Mouse (Mus musculus): ENCODE data around the gene Cxadr.

DNA sequence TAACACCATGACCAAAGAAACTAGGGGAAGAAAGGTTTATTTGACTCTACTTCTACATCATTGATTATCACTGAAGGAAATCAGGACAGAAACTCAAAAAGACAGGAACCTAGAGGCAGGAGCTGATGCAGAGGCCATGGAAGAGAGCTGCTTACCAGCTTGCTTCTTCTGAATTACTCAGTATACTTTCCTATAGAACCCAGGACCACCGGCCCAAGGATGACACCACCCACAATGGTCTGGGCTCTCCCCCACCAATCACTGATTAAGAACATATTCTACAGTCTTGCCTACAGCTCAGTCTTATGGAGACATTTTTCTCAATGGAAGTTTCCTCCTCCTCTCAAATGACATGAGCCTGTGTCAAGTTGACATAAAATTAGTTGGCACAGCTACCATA, 7.2 kb upstream of the Cxadr start:
- TF ChIP-seq CTCF (IDR thresholded peaks at IDR 0.05; ENCODE audit: low read depth, low read length), result no peak
- no peak for TF ChIP-seq POLR2AphosphoS5 (IDR thresholded peaks at IDR 0.05; ENCODE audit: insufficient replicate concordance, low read depth, low read length)
- TF ChIP-seq GATA1 (IDR thresholded peaks at IDR 0.05; ENCODE audit: borderline replicate concordance, low read length), result no peak
- TF ChIP-seq TAL1 (conservative IDR thresholded peaks at IDR 0.05; ENCODE audit: low read depth, low read length), result no peak
- no peak for TF ChIP-seq GATA2 (IDR thresholded peaks at IDR 0.05; ENCODE audit: borderline replicate concordance, low read depth, low read length)

All from G1E (cell line).